Mouse (Mus musculus): ENCODE results near the gene Meis2.

Gene Meis2

GRCm38 (mm10) chr2:116067065-116067497 is 1.4 kb upstream of the Meis2 start:
- no peak for DNase-seq

GRCm38 (mm10) chr2:116066057-116066941 is 660 bp upstream of the Meis2 start:
- no peak for DNase-seq

- DNase-seq, result no peak
These were observed 582 bp downstream of the Meis2 start for GRCm38 (mm10) chr2:116065057-116065456.

- DNase-seq, result no peak
These were observed 1.1 kb downstream of the Meis2 start for GRCm38 (mm10) chr2:116064521-116064920.

GRCm38 (mm10) chr2:116063819-116064293 is 1.8 kb downstream of the Meis2 start:
- no peak for DNase-seq

- DNase-seq, result no peak
These were observed 2.7 kb downstream of the Meis2 start for GRCm38 (mm10) chr2:116062761-116063441.

GRCm38 (mm10) chr2:116062251-116062651 is 3.4 kb downstream of the Meis2 start:
- DNase-seq, result no peak

GRCm38 (mm10) chr2:116061401-116062021 is 4.1 kb downstream of the Meis2 start:
- no peak for DNase-seq

GRCm38 (mm10) chr2:116060701-116061400 is 4.8 kb downstream of the Meis2 start:
- DNase-seq, result no peak

- DNase-seq, result no peak
These were observed 5.4 kb downstream of the Meis2 start for GRCm38 (mm10) chr2:116060210-116060609.

- DNase-seq, result no peak
These were observed 6.0 kb downstream of the Meis2 start for GRCm38 (mm10) chr2:116059661-116060060.

- DNase-seq, result no peak
These were observed 6.6 kb downstream of the Meis2 start for GRCm38 (mm10) chr2:116059066-116059465.

GRCm38 (mm10) chr2:116058511-116058910 is 7.1 kb downstream of the Meis2 start:
- DNase-seq, result no peak

GRCm38 (mm10) chr2:116056826-116057225 is 8.8 kb downstream of the Meis2 start:
- DNase-seq, result no peak

GRCm38 (mm10) chr2:116055686-116056620 is 9.7 kb downstream of the Meis2 start:
- DNase-seq, result no peak

GRCm38 (mm10) chr2:116053931-116054330 is 11.7 kb downstream of the Meis2 start:
- no peak for DNase-seq

GRCm38 (mm10) chr2:116052688-116053421 is 12.8 kb downstream of the Meis2 start:
- no peak for DNase-seq

- DNase-seq, result no peak
These were observed 13.6 kb downstream of the Meis2 start for GRCm38 (mm10) chr2:116051906-116052614.

GRCm38 (mm10) chr2:116049710-116050109 is 15.9 kb downstream of the Meis2 start:
- no peak for DNase-seq

GRCm38 (mm10) chr2:116047365-116047764 is 18.3 kb downstream of the Meis2 start:
- no peak for DNase-seq

Data from cerebellum, adult 11 months (tissue).